Mouse (Mus musculus): ENCODE measurements around the gene Lrrfip2.

Lrrfip2 gene

GRCm38 (mm10) chr9:111117126-111117642, at the start of gene Lrrfip2:
Gene Lrrfip2 (plus strand): TSS chr9:111117592.
- in situ Hi-C loops (cut with MboI, MseI) = no loop called here

GRCm38 (mm10) chr9:111070546-111070961, 46.8 kb upstream of the Lrrfip2 start:
- in situ Hi-C loops (cut with MboI, MseI) = no loop called here

DNA sequence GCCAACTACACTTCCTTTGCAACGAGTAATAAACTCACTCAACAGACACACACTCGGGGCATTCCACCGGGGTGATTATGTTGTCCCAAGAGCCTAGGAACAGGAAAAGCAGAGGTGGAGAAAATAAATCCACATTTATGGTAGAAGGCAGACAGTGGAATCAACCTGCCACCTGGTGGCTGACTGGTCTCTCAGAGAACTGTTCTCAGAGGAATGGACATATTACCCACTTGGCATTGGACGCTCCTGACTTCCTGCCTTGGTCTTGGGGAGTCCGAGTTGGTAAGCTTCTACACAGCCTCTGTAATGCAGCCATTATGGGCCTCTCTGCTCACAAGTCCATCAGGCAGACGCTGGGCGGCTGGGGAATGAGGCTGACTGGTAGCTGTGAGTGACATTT, 45.2 kb upstream of the Lrrfip2 start:
- in situ Hi-C loops (cut with MboI, MseI) = no loop called here

DNA sequence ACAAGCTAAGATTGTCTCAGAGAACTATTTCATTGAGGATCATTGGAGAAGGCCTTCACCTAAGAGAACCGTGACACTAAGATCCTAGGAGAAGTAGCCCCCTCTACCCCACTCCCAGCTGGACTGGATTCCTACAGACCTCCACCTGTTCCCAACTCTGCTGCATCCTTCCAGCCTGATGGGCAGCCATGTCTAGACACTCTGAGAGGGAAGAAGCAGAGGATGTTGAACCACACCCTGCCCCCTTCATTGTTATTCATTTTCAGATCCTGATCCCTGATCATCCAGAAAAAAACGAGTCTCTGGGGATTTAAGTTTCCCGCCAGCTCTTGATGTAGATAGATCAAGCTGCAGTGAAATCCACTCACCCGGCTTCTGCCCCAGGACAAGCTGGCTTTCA, 44.4 kb upstream of the Lrrfip2 start:
- in situ Hi-C loops (cut with MboI, MseI) = no loop called here

DNA sequence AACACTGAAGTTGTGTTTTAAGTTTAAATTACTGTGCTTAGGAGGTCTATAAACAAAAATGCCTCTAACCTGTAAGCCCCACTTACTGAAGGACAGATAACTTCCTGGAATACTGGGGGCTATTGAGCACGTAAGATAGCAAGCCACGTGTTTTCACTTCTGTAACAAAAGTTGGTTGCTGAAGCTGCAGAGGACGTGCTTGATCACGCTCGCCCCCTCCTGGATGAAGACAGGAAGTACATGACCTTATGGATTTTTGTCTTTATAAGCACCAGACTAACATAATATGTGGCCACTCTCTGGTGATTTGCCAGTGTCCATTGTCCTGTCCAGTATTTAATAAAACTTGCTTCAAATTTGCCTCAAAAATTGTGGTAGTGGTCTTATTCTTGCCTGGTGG, 39.6 kb upstream of the Lrrfip2 start:
- in situ Hi-C loops (cut with MboI, MseI) = loop anchor here (5.0 kb wide), 1 partner anchor 70 kb away; no protein-coding TSS in a partner anchor

DNA sequence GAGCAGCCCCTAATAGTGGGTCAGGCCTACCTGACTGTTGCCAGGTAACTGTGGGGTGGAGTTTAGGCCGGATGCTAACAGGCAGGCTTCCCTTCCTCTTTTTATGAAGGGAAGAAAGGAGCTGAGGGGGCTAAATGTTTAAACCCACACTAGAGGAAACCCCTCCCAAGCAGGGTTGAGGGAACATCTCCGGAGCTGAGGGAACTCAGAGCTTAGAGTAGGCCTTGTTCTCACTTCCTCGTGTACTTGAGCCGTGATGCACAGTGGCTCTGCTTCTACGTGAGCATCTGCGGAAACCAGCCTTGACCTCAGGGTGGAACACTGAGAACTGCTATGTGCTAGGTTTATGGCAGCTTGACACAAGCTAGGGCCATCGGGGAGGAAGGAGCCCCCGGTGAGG, 36.6 kb upstream of the Lrrfip2 start:
- in situ Hi-C loops (cut with MboI, MseI) = no loop called here

GRCm38 (mm10) chr9:111081765-111082164, 35.6 kb upstream of the Lrrfip2 start:
- in situ Hi-C loops (cut with MboI, MseI) = no loop called here

- in situ Hi-C loops (cut with MboI, MseI) = no loop called here
These were observed 32.1 kb upstream of the Lrrfip2 start for GRCm38 (mm10) chr9:111085329-111085728.

DNA sequence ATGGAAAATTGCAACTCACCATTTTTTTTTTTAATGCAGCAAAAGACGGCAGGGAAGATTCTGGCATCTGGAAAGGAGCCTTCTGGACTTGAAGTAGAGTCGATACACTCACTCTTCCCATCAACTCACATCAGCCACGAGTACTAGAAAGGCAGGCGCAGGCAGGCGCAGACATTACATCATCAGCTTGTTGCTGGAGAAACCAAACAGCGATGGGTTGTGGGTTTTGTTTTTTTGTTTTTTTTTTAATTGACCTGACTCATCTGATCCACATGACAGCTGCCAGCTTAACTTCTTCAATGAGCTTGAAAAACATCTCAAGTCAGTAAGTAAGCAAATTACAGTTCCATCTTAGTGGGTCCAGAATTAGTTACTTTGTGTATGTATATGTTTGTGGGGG, 31.3 kb upstream of the Lrrfip2 start:
- in situ Hi-C loops (cut with MboI, MseI) = no loop called here

DNA sequence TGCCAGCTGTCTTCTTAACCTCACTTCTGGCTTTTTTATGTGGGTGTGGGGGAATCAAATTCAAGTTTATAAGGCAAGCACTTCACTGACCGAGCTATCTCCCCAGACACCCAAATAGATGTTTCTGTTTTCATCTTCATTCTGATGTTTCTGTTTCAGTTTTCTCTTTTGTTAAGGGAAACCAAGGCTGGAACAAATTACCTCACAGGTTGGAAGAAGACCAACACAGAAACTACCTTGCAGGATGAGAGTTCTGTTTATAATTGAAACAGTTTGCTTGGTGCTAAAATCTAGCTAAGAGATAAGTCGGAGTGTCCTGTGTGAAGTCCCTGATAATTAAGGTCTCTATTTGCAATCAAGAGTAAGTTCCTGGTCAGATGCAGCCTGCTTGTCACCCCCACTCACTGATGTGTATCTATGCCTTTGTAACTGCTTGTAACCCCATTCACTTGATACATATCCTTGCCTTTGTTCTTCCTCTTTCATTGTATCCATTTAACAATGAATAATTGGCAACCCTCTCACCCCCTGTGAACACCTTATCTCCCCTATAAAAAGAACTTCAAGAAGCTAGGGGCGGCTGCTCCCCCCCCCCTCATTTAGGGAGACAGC, 30.3 kb upstream of the Lrrfip2 start:
- in situ Hi-C loops (cut with MboI, MseI) = no loop called here

- in situ Hi-C loops (cut with MboI, MseI) = no loop called here
These were observed 29.4 kb upstream of the Lrrfip2 start for GRCm38 (mm10) chr9:111087960-111088359.

- in situ Hi-C loops (cut with MboI, MseI) = no loop called here
These were observed 28.5 kb upstream of the Lrrfip2 start for GRCm38 (mm10) chr9:111088886-111089285.

DNA sequence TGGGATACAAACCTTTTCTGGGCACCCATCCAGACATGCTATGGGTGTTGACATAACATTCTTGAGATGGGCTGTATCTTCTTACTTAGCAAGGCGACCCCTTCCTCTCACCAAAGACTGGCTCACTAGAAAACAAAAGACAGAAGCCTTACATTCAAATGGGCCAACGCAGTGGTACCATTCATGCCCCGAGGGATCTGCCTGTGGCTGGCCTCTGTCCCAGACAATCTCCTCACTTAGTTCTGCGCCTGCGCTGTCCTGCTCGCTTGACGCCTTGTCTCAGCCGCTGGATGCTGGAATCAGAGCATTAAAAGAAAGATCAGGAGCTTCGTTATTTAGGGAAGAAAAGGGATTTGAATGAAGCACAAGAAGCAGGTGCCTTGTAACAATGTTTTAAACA, 24.7 kb upstream of the Lrrfip2 start:
- in situ Hi-C loops (cut with MboI, MseI) = no loop called here

DNA sequence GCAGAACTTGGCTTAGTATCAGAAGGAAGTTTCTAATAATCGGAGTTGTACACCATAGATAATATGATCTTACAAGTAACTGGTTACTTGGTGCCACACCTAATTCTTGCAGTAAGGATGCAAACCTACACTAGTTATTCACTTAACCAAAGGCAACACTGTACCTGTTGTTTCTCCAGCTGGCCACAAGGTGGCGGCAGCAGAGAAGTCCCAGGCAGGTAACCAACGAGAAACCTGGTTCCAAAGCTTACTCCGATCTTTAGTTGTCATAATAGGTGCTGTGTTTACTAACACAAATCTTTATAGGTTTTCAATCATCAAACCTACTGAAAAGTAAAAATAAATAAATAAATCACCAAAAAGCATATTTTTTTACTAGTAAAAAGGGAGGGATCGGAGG, 24.3 kb upstream of the Lrrfip2 start:
- in situ Hi-C loops (cut with MboI, MseI) = no loop called here

DNA sequence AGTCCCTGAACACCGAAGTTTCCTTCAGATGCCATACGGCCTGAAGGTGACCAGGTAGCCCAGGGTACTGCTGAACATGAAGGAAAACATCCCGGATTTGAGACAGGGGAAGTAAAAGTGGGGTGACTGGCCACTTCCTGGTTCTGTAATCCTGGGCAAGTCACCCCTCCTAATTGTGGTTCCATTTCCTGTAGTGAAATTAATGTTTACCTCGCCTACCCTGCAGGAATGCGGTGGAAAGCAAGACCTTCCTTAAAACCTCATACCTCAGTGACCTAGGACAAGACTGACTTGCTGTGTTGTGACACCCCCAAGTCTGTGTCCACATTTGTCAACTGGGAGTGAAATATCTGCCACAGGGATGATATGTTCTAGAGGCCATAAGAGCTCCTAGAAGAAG, 22.8 kb upstream of the Lrrfip2 start:
- in situ Hi-C loops (cut with MboI, MseI) = no loop called here

GRCm38 (mm10) chr9:111095710-111096109, 21.7 kb upstream of the Lrrfip2 start:
- in situ Hi-C loops (cut with MboI, MseI) = no loop called here

DNA sequence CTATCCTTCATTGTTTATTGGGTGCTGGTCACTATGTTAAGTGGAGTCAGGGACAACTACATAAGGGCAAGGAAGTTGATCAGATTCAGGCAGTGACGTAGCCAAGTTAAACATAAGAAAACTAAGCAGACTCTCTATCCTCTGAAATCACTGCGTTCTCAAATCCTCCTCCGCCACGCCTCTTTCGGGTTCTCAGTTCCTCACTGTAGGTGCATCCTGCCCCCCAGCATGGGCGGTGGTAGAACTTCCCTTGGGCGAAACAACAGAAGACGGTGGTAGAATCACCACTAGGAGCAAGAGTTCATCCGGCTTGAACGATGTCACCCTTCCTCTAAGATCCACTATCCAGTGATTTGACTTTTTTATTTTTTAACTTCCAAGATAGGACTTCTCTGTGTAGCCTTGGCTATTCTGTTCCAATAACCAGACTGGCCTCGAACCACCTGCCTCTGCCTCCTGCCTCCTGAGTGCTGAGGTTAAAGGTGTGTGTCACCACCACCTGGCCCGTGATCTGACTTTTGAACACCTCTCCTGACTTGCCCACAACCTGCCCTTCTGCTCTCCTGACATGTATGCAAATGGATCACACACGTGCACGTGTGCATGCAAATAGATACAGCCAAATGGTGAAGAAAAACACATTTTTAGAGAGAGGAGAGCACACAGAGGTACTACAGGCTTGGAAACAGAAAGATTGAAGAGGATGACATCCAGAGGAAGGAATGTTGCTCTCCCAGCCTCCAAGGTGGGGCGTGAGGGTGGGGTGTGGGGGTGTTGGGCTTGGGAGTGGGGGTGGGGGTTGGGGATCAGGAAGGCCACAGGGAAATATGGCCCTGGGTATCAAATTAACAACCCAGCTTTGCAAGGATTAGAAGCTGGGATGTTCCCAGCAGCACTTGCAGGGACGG, 20.7 kb upstream of the Lrrfip2 start:
- in situ Hi-C loops (cut with MboI, MseI) = no loop called here

- in situ Hi-C loops (cut with MboI, MseI) = no loop called here
These were observed 19.8 kb upstream of the Lrrfip2 start for GRCm38 (mm10) chr9:111097543-111097942.

DNA sequence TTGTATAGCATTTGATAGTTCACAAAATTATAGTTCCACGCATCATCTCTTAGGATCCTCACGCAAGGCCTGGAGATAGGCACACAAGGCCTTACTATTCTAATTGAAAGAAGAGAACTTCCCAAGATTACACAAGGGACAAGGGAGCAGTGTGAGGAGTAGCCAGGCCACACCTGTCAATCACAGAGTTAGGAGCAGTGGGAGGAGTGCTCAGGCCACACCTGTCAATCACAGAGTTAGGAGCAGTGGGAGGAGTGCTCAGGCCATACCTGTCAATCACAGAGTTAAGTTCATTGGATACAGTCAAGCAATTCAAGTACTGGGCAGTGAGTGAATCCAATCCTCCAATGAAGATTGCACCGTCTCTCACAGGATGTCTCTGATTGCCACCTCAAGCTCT, 17.0 kb upstream of the Lrrfip2 start:
- in situ Hi-C loops (cut with MboI, MseI) = no loop called here

DNA sequence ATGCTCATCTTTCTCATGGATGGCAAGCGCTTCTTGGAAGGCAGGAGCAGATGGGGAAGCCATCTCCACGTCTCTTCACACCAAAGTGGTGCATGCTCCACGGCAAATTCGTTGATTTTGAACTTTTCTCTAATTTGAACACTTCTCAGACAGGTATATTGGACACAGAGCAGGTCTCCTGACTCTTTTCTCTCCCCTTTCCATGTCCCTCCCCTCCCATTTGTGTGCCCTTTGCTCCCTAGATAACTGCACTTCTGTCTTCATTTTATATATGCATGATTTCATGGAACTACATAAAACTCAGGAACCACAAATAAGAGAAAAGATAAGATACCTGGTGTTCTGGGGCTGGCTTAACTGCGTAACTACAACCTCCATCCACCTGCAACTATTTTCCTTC, 14.1 kb upstream of the Lrrfip2 start:
- in situ Hi-C loops (cut with MboI, MseI) = no loop called here

- in situ Hi-C loops (cut with MboI, MseI) = no loop called here
These were observed 13.5 kb upstream of the Lrrfip2 start for GRCm38 (mm10) chr9:111103893-111104292.

- in situ Hi-C loops (cut with MboI, MseI) = no loop called here
These were observed 9.5 kb upstream of the Lrrfip2 start for GRCm38 (mm10) chr9:111107863-111108262.

DNA sequence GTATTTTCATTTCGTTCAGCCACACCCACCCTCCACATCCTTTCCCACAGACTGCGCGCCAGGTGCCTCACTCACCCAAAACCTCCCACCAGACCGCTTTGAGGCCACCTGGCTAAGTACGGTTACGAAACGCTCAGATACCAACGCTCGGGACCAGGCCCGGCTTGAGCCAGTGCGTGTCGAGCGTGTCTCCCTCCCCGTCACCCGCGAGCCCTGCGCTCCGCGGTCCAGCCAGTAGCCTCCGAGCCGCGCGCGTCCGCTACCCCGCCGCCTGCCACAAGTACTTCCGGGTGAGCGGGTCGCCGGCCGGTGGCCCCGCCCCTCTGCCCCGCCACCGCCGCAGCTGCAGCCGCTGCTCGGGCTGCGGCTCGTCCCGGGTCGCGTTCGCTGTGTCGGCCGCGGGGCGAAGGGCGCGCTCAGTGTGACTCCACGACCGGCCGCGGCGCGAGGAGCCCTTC, 431 bp downstream of the Lrrfip2 start:
- in situ Hi-C loops (cut with MboI, MseI) = no loop called here
